Mouse (Mus musculus) megakaryocyte, embryonic 14.5 days (primary cell): Measurements from ENCODE around the gene Mlx. TPM values are rescaled to one million over a fixed set of nuclear protein-coding genes. Genes with fewer than 3 reads are reported as not detected.

ENCODE experiments used
- H3K27me3 ChIP-seq: replicated peaks from 2 replicates; pipeline ENCODE3; 2012; ENCODE audit warnings: inconsistent platforms
- H3K36me3 ChIP-seq: replicated peaks from 2 replicates; pipeline ENCODE3; 2012; ENCODE audit warnings: low read length, inconsistent platforms, mixed read lengths
- H3K4me1 ChIP-seq: 2 replicates; pipeline ENCODE4 v1.6.1; 2012; ENCODE audit warnings: inconsistent platforms
- H3K4me3 ChIP-seq: replicated peaks from 2 replicates; pipeline ENCODE3; 2012; ENCODE audit warnings: moderate library complexity, mild to moderate bottlenecking, inconsistent platforms
- H3K9me3 ChIP-seq: 2 replicates; pipeline ENCODE4 v1.6.1; 2012; ENCODE audit warnings: inconsistent platforms
- FLI1 ChIP-seq: IDR thresholded peaks from 2 replicates; pipeline ENCODE4 v1.6.1; 2012; ENCODE audit warnings: low read length, inconsistent platforms, mixed read lengths
- GATA1 ChIP-seq: IDR thresholded peaks from 3 replicates; pipeline ENCODE4 v1.6.1; 2012; ENCODE audit warnings: mixed read lengths, low read length, inconsistent platforms, borderline replicate concordance
- polyA plus RNA-seq: library from polyadenylated mRNA; stranded (reverse); fragments of >175 nt; gene quantifications from 2 replicates; pipeline ENCODE4 v1.2.3, GENCODE M21; 2012; ENCODE audit warnings: low replicate concordance; ENCODE audit not compliant: insufficient read depth

Mlx gene
- polyA plus RNA-seq, 1 experiment: 12.4 TPM

GRCm38 (mm10) chr11:101080421-101080820 is 6.7 kb upstream of the Mlx start:
- Histone ChIP-seq H3K36me3 (peaks cover 40% of the 10 kb centered on the region), H3K27me3 (peaks cover 21% of the 10 kb centered on the region), H3K4me3 (no peak overlapping the region), H3K4me1 (peaks cover 61% of the 10 kb centered on the region), H3K9me3 (no peaks in the 10 kb centered on the region)
- TF ChIP-seq FLI1 (no peak), GATA1 (no peak)

- no peaks in the 10 kb centered on the region for H3K9me3 ChIP-seq
- peaks cover 43% of the 10 kb centered on the region for H3K36me3 ChIP-seq
- H3K27me3 ChIP-seq: peaks cover 21% of the 10 kb centered on the region
- peak overlapping the region; percentile 99 for H3K4me3 ChIP-seq
- TF ChIP-seq FLI1: no peak
- H3K4me1 ChIP-seq: peaks cover 73% of the 10 kb centered on the region
Measured at GRCm38 (mm10) chr11:101081659-101082058, 5.4 kb upstream of the Mlx start.

- H3K4me3 ChIP-seq: peak within 1 kb of the TSS; percentile 99
- peaks cover 21% of the 10 kb centered on the region for H3K27me3 ChIP-seq
- H3K36me3 ChIP-seq: peaks cover 35% of the 10 kb centered on the region
- H3K4me1 ChIP-seq: peaks cover 78% of the 10 kb centered on the region
- no peaks in the 10 kb centered on the region for H3K9me3 ChIP-seq
- no peak for TF ChIP-seq FLI1
Measured at GRCm38 (mm10) chr11:101082208-101083082, 4.6 kb upstream of the Mlx start, which contains the start of gene Coasy. Coasy (plus strand) TSS chr11:101082565.

- no peak for TF ChIP-seq GATA1
- H3K4me1 ChIP-seq: peaks cover 85% of the 10 kb centered on the region
- peaks cover 19% of the 10 kb centered on the region for H3K27me3 ChIP-seq
Measured at GRCm38 (mm10) chr11:101083083-101083697, 3.9 kb upstream of the Mlx start.

GRCm38 (mm10) chr11:101084246-101084645 is 2.8 kb upstream of the Mlx start:
- TF ChIP-seq GATA1: no peak
- H3K36me3 ChIP-seq: peaks cover 46% of the 10 kb centered on the region
- H3K27me3 ChIP-seq: peaks cover 8% of the 10 kb centered on the region
- peak overlapping the region; percentile 99 for H3K4me3 ChIP-seq
- H3K4me1 ChIP-seq: peaks cover 88% of the 10 kb centered on the region
- H3K9me3 ChIP-seq: no peaks in the 10 kb centered on the region

More at GRCm38 (mm10) chr11:101083083-101083697, 3.9 kb upstream of the Mlx start:
- H3K4me3 ChIP-seq: peak overlapping the region; percentile 99
- no peaks in the 10 kb centered on the region for H3K9me3 ChIP-seq
- peaks cover 35% of the 10 kb centered on the region for H3K36me3 ChIP-seq

- Histone ChIP-seq H3K9me3 (no peaks in the 10 kb centered on the region), H3K4me3 (no peak overlapping the region), H3K4me1 (peaks cover 88% of the 10 kb centered on the region), H3K27me3 (peaks cover 2% of the 10 kb centered on the region), H3K36me3 (peaks cover 51% of the 10 kb centered on the region)
- TF ChIP-seq FLI1: no peak
- TF ChIP-seq GATA1: no peak
Measured at GRCm38 (mm10) chr11:101084811-101085210, 2.3 kb upstream of the Mlx start.

- H3K36me3 ChIP-seq: peaks cover 61% of the 10 kb centered on the region
- peak overlapping the region; percentile 1 for H3K4me3 ChIP-seq
- H3K27me3 ChIP-seq: no peaks in the 10 kb centered on the region
- no peaks in the 10 kb centered on the region for H3K9me3 ChIP-seq
- TF ChIP-seq GATA1 (no peak), FLI1 (no peak)
- peaks cover 82% of the 10 kb centered on the region for H3K4me1 ChIP-seq
Measured at GRCm38 (mm10) chr11:101085617-101086322, 1.3 kb upstream of the Mlx start.

GRCm38 (mm10) chr11:101086323-101086674 is 778 bp upstream of the Mlx start:
- Histone ChIP-seq H3K4me1 (peaks cover 77% of the 10 kb centered on the region), H3K36me3 (peaks cover 66% of the 10 kb centered on the region), H3K4me3 (peak overlapping the region; percentile 92), H3K9me3 (no peaks in the 10 kb centered on the region), H3K27me3 (no peaks in the 10 kb centered on the region)
- no peak for TF ChIP-seq GATA1
- TF ChIP-seq FLI1: no peak

GRCm38 (mm10) chr11:101087682-101088055 is 592 bp downstream of the Mlx start:
- TF ChIP-seq FLI1 (no peak), GATA1 (no peak)
- Histone ChIP-seq H3K4me3 (peak overlapping the region; percentile 92), H3K9me3 (no peaks in the 10 kb centered on the region), H3K27me3 (no peaks in the 10 kb centered on the region), H3K36me3 (peaks cover 80% of the 10 kb centered on the region), H3K4me1 (peaks cover 72% of the 10 kb centered on the region)

GRCm38 (mm10) chr11:101089931-101090330 is 2.9 kb downstream of the Mlx start:
- Histone ChIP-seq H3K27me3 (no peaks in the 10 kb centered on the region), H3K9me3 (no peaks in the 10 kb centered on the region), H3K4me1 (peaks cover 68% of the 10 kb centered on the region), H3K36me3 (peaks cover 83% of the 10 kb centered on the region), H3K4me3 (no peak overlapping the region)
- no peak for TF ChIP-seq FLI1
- TF ChIP-seq GATA1: no peak
